Mouse (Mus musculus): Measurements from ENCODE around the gene Nfasc.
A peak's percentile ranks its signal among the peaks of the same experiment; 100 is the strongest.

The Nfasc gene

DNA sequence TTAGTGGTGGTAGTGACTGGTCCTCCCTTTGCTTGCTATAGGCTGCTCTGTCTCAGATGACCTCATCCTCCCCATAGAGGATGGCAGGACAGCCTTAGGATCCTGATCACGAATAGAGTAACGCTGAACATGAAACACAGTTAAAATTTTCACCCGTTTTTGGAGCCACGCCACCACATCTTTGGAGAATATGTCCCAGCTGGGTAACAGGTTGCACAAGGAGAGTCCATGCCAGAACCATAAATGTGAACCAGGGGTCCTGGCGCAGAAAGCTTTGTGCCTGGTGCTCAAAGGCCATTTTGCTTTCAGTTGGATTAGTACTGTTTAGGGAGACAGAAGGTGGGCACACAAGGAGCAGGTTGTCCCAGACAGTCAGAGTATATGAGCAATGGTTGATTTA is 143.6 kb downstream of the Nfasc start:
- no peaks in the 10 kb centered on the region for H3K27me3 ChIP-seq (ENCODE audit: control insufficient read depth, insufficient read depth, low read length, poor library complexity, severe bottlenecking)
- H3K36me3 ChIP-seq (ENCODE audit: control insufficient read depth, insufficient read depth, low read length, poor library complexity, severe bottlenecking) = no peaks in the 10 kb centered on the region
- DNase-seq (ENCODE audit: low read depth, low spot score) = no peak

DNA sequence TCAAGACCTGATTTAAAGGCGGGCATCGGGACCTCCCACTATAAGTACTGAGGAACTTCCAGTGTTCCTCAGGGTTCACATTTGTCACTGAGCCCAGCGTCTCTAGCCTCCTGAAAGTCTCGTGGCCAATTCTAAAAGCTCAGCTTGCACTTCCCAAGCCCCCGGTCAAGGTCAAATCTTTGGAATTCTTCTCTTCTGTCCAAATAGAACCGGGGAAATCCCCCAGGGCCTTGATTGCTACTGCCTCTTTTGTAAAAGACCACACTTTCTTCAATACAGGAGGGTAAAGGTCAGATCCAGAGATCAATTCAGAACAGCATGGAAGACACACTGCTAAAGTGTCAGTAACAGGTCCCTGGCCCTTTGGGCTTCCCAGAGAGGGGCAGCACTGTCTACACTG is 145.9 kb downstream of the Nfasc start:
- Histone ChIP-seq H3K36me3 (ENCODE audit: control insufficient read depth, insufficient read depth, low read length, poor library complexity, severe bottlenecking) (no peaks in the 10 kb centered on the region), H3K27me3 (ENCODE audit: control insufficient read depth, insufficient read depth, low read length, poor library complexity, severe bottlenecking) (no peaks in the 10 kb centered on the region)
- no peak for DNase-seq (ENCODE audit: low read depth, low spot score)

DNA sequence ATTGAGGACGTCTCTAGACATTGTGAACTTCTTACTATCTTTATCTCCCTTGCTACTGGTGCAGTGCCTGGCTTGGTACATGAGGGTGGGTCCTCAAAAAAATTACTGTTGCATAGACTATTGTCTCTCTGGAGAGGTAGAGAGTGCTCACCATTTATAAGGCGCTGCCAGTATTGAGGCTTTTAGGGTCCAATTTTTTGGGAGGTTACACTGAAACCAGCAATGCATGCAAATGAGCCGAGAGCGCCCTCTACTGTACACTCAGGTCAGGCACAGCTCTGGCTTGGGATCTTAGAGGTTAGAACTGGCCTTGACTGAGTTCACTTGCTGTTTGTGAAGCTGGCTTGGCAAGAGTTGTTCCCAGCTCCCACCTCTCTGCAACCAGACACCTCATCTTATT is 147.0 kb downstream of the Nfasc start:
- no peaks in the 10 kb centered on the region for H3K27me3 ChIP-seq (ENCODE audit: control insufficient read depth, insufficient read depth, low read length, poor library complexity, severe bottlenecking)
- DNase-seq (ENCODE audit: low read depth, low spot score) = peak; percentile 80
- no peaks in the 10 kb centered on the region for H3K36me3 ChIP-seq (ENCODE audit: control insufficient read depth, insufficient read depth, low read length, poor library complexity, severe bottlenecking)

DNA sequence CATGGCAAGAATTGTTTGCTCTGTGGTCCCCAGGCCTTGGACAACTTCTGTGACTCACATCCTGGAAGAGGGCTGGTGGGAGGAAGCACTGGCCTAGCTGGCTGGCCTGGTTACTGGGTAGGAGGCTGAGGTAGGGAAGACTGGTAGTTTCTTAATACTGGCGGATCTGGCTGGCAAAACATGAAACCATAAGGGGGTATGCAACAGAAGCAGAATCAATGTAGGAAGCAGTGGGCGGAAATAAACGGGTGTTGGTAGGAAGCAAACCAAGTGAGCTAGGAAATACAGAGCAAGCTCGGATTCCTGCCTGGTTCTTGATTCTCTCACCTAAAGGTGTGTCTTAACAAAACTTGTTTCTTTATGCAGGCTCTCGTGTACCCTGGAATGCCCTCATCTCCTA is 149.5 kb downstream of the Nfasc start:
- no peak for DNase-seq (ENCODE audit: low read depth, low spot score)

DNA sequence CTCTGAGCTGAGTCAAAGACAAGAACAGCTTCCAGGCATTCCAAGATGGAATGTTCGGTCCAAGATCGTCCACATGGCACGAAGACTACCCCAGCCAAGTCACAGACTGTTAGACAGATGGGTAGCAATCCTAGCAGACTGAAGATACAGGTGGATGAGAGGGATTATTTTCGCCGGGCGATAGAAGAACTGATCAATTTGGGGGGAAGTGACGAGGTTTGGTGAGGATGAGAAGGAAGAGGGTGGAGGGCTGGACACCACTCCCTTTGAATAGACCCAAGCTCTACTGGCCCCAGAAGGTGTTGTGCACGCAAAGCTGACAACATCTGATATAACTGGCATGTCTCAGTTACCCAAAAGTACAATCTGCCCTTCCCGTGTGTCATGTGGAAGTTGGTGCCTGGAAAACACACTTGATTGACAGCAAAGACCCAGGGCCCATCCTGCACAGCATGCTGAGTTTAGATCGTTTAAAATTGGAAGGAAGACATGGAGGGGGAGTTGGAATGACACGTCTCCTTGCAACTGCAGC is 150.1 kb downstream of the Nfasc start:
- no peaks in the 10 kb centered on the region for H3K36me3 ChIP-seq (ENCODE audit: control insufficient read depth, insufficient read depth, low read length, poor library complexity, severe bottlenecking)
- no peak for DNase-seq (ENCODE audit: low read depth, low spot score)
- H3K27me3 ChIP-seq (ENCODE audit: control insufficient read depth, insufficient read depth, low read length, poor library complexity, severe bottlenecking) = no peaks in the 10 kb centered on the region

More for the DNA sequence above, 149.5 kb downstream of the Nfasc start:
- no peaks in the 10 kb centered on the region for H3K27me3 ChIP-seq (ENCODE audit: control insufficient read depth, insufficient read depth, low read length, poor library complexity, severe bottlenecking)
- no peaks in the 10 kb centered on the region for H3K36me3 ChIP-seq (ENCODE audit: control insufficient read depth, insufficient read depth, low read length, poor library complexity, severe bottlenecking)

DNA sequence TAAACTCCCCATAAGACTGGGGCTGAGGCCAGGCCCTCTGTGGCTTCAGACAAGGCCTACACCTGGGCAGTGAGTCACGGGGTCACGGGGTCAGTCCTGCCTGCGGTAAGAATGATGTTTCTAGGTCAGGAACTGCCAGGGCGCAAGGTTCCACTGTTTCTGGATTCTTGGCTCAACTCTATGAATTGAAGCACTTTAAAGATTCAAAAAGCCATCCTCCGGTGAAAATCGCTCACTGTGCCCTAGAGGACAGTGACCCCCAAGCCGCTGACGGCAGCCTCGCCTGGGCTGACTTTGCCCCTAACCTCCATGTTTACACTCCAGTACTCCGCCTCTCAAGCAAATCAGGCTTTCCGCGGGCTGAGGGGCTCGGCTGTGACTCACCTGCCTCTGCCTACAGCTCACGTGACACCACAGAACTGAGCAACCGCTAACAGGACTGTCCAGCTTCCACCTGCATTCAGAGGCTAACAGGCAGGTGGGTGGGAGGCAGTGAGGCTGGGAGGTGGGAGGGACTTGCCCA is 154.9 kb downstream of the Nfasc start:
- DNase-seq (ENCODE audit: low read depth, low spot score) = no peak
- H3K36me3 ChIP-seq (ENCODE audit: control insufficient read depth, insufficient read depth, low read length, poor library complexity, severe bottlenecking) = no peaks in the 10 kb centered on the region

DNA sequence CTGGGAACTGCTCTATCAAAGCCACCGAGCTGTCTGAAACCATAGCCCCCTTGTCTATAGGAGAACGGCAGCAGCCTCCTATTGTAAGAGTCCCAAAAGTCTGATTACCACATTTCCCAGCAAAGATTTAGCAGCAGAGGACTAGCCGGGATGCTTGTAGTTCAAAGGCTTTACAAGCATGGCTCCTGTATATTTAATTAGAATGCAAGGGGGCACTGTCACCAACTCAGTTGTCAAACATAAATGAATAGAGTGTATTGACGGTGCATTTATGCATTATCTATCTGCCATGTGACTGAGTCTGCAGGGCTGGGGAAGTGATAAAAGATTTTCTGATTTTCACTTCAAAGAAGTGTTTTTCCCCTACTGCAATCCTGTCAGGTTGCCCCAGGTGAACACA is 156.2 kb downstream of the Nfasc start:
- no peak for DNase-seq (ENCODE audit: low read depth, low spot score)

More for the DNA sequence above, 154.9 kb downstream of the Nfasc start:
- no peaks in the 10 kb centered on the region for H3K27me3 ChIP-seq (ENCODE audit: control insufficient read depth, insufficient read depth, low read length, poor library complexity, severe bottlenecking)

DNA sequence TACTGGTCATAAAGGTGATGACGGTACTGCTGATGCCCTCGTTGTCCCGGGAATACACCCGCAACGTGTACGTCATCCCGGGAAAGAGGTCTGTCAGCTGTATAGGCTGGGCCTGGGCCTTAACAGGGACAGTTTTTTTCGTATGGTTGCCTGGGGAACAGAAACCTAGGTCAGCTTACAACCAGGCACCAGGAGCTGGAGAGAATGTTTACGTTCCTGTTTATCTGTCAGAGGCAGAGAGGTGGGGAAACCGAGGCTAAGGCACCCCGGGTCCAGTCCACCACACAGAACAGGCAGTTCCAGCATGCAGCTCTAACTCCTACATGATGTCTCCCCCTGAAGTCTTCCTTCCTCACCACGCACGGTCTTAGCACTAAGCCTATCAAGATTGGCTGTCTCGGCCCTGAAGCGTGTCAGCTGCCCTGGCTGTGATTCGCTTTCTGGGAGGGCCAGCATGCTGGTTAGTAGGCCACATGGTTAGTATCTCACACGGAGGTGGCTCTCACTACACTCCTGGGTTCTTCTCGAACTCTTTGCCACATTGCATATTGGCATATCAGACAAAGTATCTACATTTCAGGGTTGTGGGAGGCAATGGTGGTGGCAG is 158.5 kb downstream of the Nfasc start:
- DNase-seq (ENCODE audit: low read depth, low spot score) = no peak
- Histone ChIP-seq H3K36me3 (ENCODE audit: control insufficient read depth, insufficient read depth, low read length, poor library complexity, severe bottlenecking) (no peaks in the 10 kb centered on the region), H3K27me3 (ENCODE audit: control insufficient read depth, insufficient read depth, low read length, poor library complexity, severe bottlenecking) (no peaks in the 10 kb centered on the region)

More for the DNA sequence above, 156.2 kb downstream of the Nfasc start:
- H3K36me3 ChIP-seq (ENCODE audit: control insufficient read depth, insufficient read depth, low read length, poor library complexity, severe bottlenecking) = no peaks in the 10 kb centered on the region
- no peaks in the 10 kb centered on the region for H3K27me3 ChIP-seq (ENCODE audit: control insufficient read depth, insufficient read depth, low read length, poor library complexity, severe bottlenecking)

DNA sequence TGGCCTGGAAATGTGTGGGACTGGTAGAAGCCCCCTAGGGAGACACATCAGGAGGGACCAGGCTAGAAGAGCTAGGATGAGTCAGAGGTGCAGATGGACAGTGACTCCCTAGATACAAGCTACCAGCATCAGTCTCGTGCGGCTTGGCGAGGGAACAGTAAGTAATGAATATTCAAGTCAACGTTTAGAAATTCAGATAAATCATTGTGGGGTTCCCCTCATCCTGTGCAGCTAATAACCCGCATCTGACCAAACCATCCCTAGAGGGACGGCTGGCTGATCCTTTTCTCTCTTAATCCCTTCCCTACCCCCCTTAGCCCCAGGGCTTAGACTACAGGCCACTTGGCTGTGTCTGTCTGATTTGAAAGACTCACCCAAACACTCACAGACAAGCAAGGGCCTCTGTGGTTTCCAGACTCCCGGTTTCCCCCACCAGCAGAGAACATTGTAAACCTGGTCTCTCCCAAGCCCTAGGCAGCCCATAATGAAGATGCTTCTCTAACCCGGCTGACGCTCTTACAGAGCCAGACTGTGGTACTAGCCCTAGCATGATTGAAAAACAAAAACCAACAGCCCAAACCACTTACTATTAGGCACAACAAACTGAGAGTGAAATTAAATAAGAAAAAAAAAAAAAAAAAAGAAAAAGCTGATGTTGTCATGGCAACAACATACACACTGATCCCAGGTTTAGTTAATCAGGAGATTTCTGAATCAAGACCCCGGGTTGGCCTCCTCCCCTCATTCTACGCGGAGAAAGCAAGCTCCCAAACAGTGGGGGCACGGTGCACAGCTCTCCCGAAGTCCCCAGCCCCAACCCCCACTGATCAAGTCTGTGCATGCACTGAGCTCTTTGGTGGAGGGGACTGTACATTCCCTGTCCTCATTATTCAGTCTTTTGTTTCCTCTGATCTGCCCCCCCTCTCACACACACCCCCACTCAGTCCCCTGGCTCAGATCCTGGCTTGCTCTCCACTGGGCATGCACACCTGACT is 159.5 kb downstream of the Nfasc start:
- no peaks in the 10 kb centered on the region for H3K27me3 ChIP-seq (ENCODE audit: control insufficient read depth, insufficient read depth, low read length, poor library complexity, severe bottlenecking)
- H3K36me3 ChIP-seq (ENCODE audit: control insufficient read depth, insufficient read depth, low read length, poor library complexity, severe bottlenecking) = no peaks in the 10 kb centered on the region
- DNase-seq (ENCODE audit: low read depth, low spot score) = no peak

DNA sequence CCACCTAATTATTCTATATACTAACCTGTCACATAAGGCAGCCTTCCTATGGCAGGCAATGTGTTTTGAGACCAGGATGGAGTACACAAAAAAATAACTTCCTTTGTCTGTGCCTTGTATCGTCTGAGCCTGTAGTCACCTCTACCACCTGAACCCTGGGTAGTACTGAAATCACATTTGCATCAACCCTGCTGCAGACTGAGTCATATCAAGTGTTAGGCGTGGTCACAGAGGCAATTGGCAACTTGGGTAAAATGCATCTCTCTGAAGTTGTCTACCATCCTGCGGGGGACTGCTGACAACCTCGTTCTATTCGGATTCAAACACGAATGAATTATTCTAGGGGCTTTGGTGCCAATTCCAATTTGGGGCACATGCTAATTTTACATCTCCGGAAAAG is 161.5 kb downstream of the Nfasc start:
- Histone ChIP-seq H3K27me3 (ENCODE audit: control insufficient read depth, insufficient read depth, low read length, poor library complexity, severe bottlenecking) (no peaks in the 10 kb centered on the region), H3K36me3 (ENCODE audit: control insufficient read depth, insufficient read depth, low read length, poor library complexity, severe bottlenecking) (no peaks in the 10 kb centered on the region)
- no peak for DNase-seq (ENCODE audit: low read depth, low spot score)

DNA sequence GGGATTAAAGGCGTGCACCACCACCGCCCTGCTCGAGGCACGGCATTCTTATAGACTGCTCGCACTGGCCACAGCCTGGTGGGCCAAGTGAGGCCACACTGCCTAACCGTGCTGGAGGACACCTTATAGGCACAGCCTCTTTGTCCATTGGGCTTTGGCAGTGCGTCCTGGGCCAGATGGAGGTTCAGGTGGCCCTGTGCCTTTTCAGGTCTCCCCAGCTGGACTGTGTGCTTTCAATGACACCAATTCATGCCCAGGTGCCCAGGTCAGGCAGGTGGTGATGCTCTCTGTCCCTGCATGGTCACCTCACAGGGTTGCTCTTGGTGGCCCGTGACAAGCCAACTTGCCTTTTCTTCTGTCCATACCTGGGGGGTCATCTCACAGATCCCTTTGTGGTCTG is 164.8 kb downstream of the Nfasc start:
- Histone ChIP-seq H3K27me3 (ENCODE audit: control insufficient read depth, insufficient read depth, low read length, poor library complexity, severe bottlenecking) (no peaks in the 10 kb centered on the region), H3K36me3 (ENCODE audit: control insufficient read depth, insufficient read depth, low read length, poor library complexity, severe bottlenecking) (no peaks in the 10 kb centered on the region)
- DNase-seq (ENCODE audit: low read depth, low spot score) = no peak

DNA sequence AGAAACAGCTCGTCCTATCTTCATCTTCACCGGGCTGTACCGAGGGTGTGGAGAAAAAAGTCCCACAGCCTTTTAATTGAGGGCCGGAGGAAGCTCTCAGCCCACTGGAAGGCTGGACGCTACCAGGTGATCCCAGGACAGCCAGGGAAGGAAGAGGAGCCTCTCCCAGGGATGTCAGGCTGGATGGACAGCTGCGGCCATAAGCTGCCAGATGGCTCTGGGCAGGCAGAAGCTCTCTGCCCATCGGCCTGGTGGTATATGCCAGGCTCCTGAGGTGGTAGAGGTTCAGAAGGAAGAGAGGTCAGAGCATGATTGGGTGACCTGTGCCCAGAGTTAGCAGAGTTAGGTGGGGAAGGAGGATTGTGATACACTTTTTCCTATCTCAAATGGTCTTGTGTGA is 168.7 kb downstream of the Nfasc start:
- Histone ChIP-seq H3K36me3 (ENCODE audit: control insufficient read depth, insufficient read depth, low read length, poor library complexity, severe bottlenecking) (no peaks in the 10 kb centered on the region), H3K27me3 (ENCODE audit: control insufficient read depth, insufficient read depth, low read length, poor library complexity, severe bottlenecking) (no peaks in the 10 kb centered on the region)
- DNase-seq (ENCODE audit: low read depth, low spot score) = no peak

DNA sequence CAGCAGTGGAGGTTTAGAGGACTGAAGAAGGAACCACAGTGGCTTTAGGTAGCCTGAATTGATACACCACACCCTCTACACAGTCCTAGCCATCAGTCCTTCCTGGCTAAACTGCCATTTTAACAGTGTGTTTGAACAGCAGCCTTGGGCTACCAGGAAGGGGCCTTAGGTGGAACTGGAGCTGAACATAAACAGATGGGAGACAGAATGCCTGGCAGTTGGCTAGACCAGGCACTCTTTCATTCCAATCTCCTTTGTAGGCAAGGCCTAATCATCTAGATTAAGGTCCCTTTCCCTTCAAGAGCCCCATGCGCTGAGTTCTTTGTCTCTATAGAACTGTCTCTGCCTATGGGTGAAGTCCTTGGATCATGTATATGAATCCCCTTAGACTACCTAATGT is 170.0 kb downstream of the Nfasc start:
- no peak for DNase-seq (ENCODE audit: low read depth, low spot score)
- Histone ChIP-seq H3K36me3 (ENCODE audit: control insufficient read depth, insufficient read depth, low read length, poor library complexity, severe bottlenecking) (no peaks in the 10 kb centered on the region), H3K27me3 (ENCODE audit: control insufficient read depth, insufficient read depth, low read length, poor library complexity, severe bottlenecking) (no peaks in the 10 kb centered on the region)

DNA sequence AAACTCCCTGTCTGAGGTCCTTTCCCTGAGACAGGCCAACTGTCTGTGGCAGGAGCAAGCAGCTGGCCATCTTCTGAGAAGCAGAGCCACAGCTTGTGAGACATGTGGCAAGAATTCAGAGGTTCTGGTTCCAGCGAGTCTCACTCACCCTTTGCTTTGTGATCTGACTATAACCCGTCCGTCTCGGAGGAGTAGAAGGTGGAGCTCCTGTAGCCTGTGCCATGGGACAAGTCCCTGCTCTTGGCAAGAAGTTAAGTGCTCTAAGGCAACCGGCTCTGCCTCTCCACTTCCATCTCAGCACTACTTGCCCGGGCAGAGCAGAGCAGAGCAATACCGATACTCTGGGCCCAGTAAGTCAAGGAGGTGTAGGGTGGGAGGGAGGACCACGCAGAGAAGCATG is 170.7 kb downstream of the Nfasc start:
- no peak for DNase-seq (ENCODE audit: low read depth, low spot score)
- no peaks in the 10 kb centered on the region for H3K27me3 ChIP-seq (ENCODE audit: control insufficient read depth, insufficient read depth, low read length, poor library complexity, severe bottlenecking)
- H3K36me3 ChIP-seq (ENCODE audit: control insufficient read depth, insufficient read depth, low read length, poor library complexity, severe bottlenecking) = no peaks in the 10 kb centered on the region
